Mouse (Mus musculus) heart, postnatal 0 days (tissue): ENCODE measurements around the gene Rbfox2. TPM values are rescaled to one million over a fixed set of nuclear protein-coding genes. Genes with fewer than 3 reads are reported as not detected.

Source experiments
- ATAC-seq: fragments of 200-750 bp; cut with Nextera tagmentation; 2 replicates; pipeline ENCODE4 v1.8.0; 2017; ENCODE audit warnings: low read depth, moderate number of reproducible peaks, moderate library complexity; ENCODE audit not compliant: insufficient read depth
- DNase-seq: peaks from one replicate; pipeline ENCODE4 v3.0.0-alpha.2; 2016; ENCODE audit warnings: low spot score
- H3K27ac ChIP-seq: fragments of 300-500 bp; sonication (generic); 2 replicates; pipeline ENCODE4 v1.5.1; 2014; ENCODE audit warnings: low read depth, mild to moderate bottlenecking
- H3K27me3 ChIP-seq: fragments of 300-500 bp; sonication (generic); 2 replicates; pipeline ENCODE4 v1.6.1; 2014; ENCODE audit warnings: low read length, mixed read lengths; ENCODE audit not compliant: control insufficient read depth, insufficient read depth
- H3K36me3 ChIP-seq: fragments of 300-500 bp; sonication (generic); replicated peaks from 2 replicates; pipeline ENCODE4 v1.6.1; 2014; ENCODE audit warnings: low read length, mixed read lengths; ENCODE audit not compliant: control insufficient read depth, insufficient read depth
- H3K4me1 ChIP-seq: fragments of 300-500 bp; sonication (generic); 2 replicates; pipeline ENCODE4 v1.6.1; 2014; ENCODE audit warnings: antibody characterized with exemption; ENCODE audit not compliant: control insufficient read depth, insufficient read depth
- H3K4me2 ChIP-seq: fragments of 300-500 bp; sonication (generic); 2 replicates; pipeline ENCODE4 v1.6.1; 2014; ENCODE audit warnings: low read depth, mild to moderate bottlenecking, low read length, moderate library complexity
- H3K4me3 ChIP-seq: fragments of 300-500 bp; sonication (generic); 2 replicates; pipeline ENCODE4 v1.5.1; 2014; ENCODE audit warnings: low read depth, low read length
- H3K9ac ChIP-seq: fragments of 300-500 bp; sonication (generic); replicated peaks from 2 replicates; pipeline ENCODE4 v1.6.1; 2014; ENCODE audit warnings: low read depth, low read length, mixed read lengths
- H3K9me3 ChIP-seq: fragments of 300-500 bp; sonication (generic); replicated peaks from 2 replicates; pipeline ENCODE4 v1.6.1; 2016; ENCODE audit warnings: low read length; ENCODE audit not compliant: control insufficient read depth
- CTCF ChIP-seq: IDR thresholded peaks from 2 replicates; pipeline ENCODE4 v1.5.1; 2016; ENCODE audit warnings: antibody characterized with exemption, control low read depth, low read depth
- EP300 ChIP-seq: IDR thresholded peaks from 2 replicates; pipeline ENCODE4 v1.6.1; 2016; ENCODE audit warnings: antibody characterized with exemption, low read depth
- WGBS: fragments of 180-500 bp; shearing (Covaris S2); extraction: QIAGEN DNeasy Blood & Tissue Kit; methylation state at CpG from one replicate; pipeline ENCODE4 v1.1.7; 2014; 5-methylcytosine and 5-hydroxymethylcytosine counted together
- polyA plus RNA-seq: library from polyadenylated mRNA; unstranded; fragments of >200 nt; fragmentation: Nextera tagmentation; extraction: Ambion mirVana; gene quantifications from 2 replicates; pipeline ENCODE4 v1.2.1, GENCODE M21; 2015
- total RNA-seq: library from RNA; depleted of rRNA; stranded (reverse); fragments of >200 nt; gene quantifications from 2 replicates; pipeline ENCODE4 v1.2.3, GENCODE M21; 2014; ENCODE audit warnings: low replicate concordance

Gene Rbfox2
- total and polyA plus RNA-seq, 2 experiments from 2014 or later: 49.1 to 143 TPM

DNA sequence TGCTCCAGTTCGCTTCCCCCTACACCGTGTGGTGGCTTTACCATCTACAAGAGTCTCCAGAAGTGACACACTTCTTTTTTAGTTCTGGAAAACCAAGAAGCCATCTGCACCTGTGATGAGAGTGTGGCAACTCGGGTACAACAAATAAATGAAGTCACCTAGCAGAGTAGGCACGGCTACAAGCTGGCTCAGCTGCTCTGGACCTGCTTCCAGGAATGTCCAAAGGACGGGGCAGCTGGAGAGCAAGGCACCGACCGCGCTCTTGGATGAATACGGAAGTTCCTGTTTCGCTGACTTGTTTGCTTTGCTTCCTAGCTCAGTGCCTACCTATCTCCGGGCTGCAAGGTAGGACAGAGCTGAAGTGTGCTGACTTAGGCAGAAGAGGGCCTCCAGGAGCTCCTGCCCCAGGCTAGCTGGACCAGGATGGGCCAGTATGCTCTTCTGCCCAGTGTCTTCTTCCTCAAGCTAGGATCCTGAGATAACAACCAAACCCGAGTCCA is 22.9 kb upstream of the Rbfox2 start:
- ATAC-seq: no peak
- H3K4me3 ChIP-seq: no peak overlapping the region
- no peaks in the 10 kb centered on the region for H3K36me3 ChIP-seq
- no peak overlapping the region for H3K9ac ChIP-seq
- WGBS: 63% methylated on average over 12 of the region's 12 CpGs
- H3K27ac ChIP-seq: peak overlapping the region; percentile 36; the same call in 1 of the 2 replicates
- DNase-seq: no peak
- no peaks in the 10 kb centered on the region for H3K9me3 ChIP-seq
- no peak overlapping the region for H3K4me2 ChIP-seq
- no peaks in the 10 kb centered on the region for H3K27me3 ChIP-seq
- no peak for TF ChIP-seq CTCF
- no peak for TF ChIP-seq EP300
- H3K4me1 ChIP-seq: no peaks in the 10 kb centered on the region; the same call in 1 of the 2 replicates

DNA sequence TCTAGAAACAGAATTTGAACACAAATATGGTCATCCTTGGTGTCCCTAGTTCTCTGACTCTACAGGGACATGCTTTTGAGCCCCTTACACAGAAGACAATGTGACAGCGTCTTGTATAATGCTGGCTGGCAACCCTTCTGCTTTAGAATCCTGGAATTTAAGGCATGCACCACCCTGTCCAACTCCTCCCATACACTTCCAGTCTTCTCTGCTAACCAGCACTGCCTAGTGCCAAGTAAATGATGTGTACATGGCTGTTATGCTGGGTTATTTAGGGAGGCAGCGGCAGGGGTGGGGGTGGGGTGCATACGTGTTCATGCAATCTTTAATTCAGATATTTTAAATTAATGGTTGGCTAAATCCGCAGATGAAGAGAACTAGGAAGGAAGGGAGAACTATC is 19.6 kb upstream of the Rbfox2 start:
- peak; percentile 75; the same call in 1 of the 2 replicates for ATAC-seq

DNA sequence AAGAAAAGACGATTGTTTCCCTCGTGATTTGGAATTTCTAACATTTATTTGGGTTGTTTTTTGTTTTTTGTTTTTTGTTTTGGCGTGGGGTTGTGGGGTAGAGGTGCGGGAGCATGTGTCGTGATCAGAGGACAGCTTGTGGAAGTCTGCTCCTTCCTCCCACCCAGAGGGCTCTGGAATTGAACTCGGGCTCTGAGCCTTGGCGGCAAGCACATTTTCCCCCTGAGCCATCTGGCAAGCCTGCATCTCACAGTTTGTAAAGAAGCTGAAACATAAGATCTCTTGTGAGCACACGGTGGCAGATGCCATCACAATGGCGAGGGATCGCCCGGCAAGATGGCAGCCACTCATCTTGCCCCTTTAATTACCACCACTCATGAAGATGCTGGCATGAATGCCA is 17.6 kb upstream of the Rbfox2 start:
- 93% methylated on average over 11 of the region's 11 CpGs for WGBS
- Histone ChIP-seq H3K9me3 (no peaks in the 10 kb centered on the region), H3K36me3 (no peaks in the 10 kb centered on the region), H3K4me1 (no peaks in the 10 kb centered on the region; the same call in 1 of the 2 replicates), H3K4me2 (no peak overlapping the region), H3K4me3 (no peak overlapping the region), H3K27ac (no peak overlapping the region), H3K9ac (no peak overlapping the region), H3K27me3 (no peaks in the 10 kb centered on the region)
- DNase-seq: no peak
- ATAC-seq: no peak
- TF ChIP-seq EP300 (no peak), CTCF (no peak)

More for the DNA sequence above, 19.6 kb upstream of the Rbfox2 start:
- H3K4me3 ChIP-seq: no peak overlapping the region
- peak overlapping the region; percentile 32; the same call in 1 of the 2 replicates for H3K27ac ChIP-seq
- TF ChIP-seq CTCF (no peak), EP300 (no peak)
- no peaks in the 10 kb centered on the region for H3K27me3 ChIP-seq
- H3K4me1 ChIP-seq: no peaks in the 10 kb centered on the region; the same call in 1 of the 2 replicates
- no peaks in the 10 kb centered on the region for H3K36me3 ChIP-seq
- H3K9ac ChIP-seq: no peak overlapping the region
- H3K4me2 ChIP-seq: no peak overlapping the region
- 35% methylated on average over 4 of the region's 4 CpGs for WGBS
- DNase-seq: peak; percentile 68
- H3K9me3 ChIP-seq: no peaks in the 10 kb centered on the region

DNA sequence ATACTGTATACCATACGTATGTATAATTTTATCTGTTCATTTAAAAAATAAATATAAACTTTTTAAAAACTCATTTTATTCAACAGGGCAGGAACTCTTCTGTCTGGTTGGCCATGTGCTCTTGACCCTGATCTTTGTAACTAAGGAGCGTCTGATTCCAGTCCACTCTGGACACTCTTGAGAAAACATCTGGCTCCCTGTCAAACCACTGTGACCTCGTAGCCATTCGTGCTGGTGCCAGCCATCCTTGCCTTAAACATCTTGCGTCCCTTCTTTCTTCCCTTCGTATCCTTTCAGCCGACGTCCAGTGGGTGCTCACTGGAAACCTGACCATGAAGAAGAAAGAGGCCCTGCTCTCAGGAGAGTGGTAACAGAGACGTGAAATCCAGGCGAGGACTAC is 16.4 kb upstream of the Rbfox2 start:
- Histone ChIP-seq H3K9ac (no peak overlapping the region), H3K4me2 (no peak overlapping the region), H3K27ac (no peak overlapping the region), H3K4me1 (no peaks in the 10 kb centered on the region; the same call in 1 of the 2 replicates), H3K27me3 (no peaks in the 10 kb centered on the region), H3K36me3 (no peaks in the 10 kb centered on the region), H3K9me3 (no peaks in the 10 kb centered on the region), H3K4me3 (no peak overlapping the region)
- ATAC-seq (no peak), DNase-seq (no peak)
- TF ChIP-seq EP300 (no peak), CTCF (no peak)
- WGBS: 78% methylated on average over 10 of the region's 10 CpGs

DNA sequence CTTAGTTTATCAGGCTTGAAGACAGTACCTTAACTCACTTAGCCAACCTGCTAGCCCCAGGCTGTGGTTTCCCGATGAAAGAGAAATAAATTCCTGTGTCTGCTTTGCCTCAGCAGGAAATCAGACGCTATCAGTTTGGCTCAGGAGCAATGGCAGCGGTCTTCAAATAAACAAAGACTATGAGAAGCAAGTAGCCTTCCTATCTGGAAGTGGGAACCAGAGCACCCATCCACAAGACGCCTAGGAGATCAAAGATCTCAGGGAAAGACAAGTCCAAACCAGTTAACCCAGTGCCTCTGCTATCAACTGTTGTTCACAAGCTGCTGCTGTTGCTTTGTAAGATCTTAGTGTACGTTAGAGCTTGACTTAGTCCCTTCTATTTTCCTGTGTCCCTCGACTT is 6.9 kb upstream of the Rbfox2 start:
- no peaks in the 10 kb centered on the region for H3K36me3 ChIP-seq
- peak overlapping the region; percentile 59 for H3K27ac ChIP-seq
- no peak for ATAC-seq
- TF ChIP-seq CTCF: no peak
- no peaks in the 10 kb centered on the region for H3K4me1 ChIP-seq
- no peak overlapping the region for H3K4me3 ChIP-seq
- H3K4me2 ChIP-seq: no peak overlapping the region
- no peaks in the 10 kb centered on the region for H3K27me3 ChIP-seq
- no peaks in the 10 kb centered on the region for H3K9me3 ChIP-seq
- WGBS: 18% methylated on average over 6 of the region's 6 CpGs
- H3K9ac ChIP-seq: no peak overlapping the region
- DNase-seq: peak; percentile 37

DNA sequence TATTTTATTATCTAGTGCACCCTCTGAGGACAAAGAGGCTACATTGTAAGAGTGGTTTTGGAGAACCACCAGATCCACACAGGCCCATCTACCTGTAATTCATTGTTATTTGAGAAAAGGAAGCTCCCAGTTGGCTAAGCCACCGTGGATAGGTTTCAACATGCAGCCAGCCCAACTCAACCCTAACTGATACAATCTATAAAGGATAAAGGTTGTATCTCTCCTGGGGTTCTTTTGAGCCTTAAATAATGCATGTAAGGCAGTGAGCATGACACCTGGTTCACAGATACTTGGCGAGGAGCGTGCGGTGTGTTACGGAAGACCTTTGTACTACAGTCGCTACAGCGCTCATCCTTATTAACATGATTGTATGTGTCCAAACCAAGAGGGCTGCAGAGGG is 6.0 kb upstream of the Rbfox2 start:
- no peak for TF ChIP-seq CTCF
- no peak for TF ChIP-seq EP300
- H3K27me3 ChIP-seq: no peaks in the 10 kb centered on the region
- H3K9me3 ChIP-seq: no peaks in the 10 kb centered on the region
- DNase-seq (no peak), ATAC-seq (no peak)
- H3K4me2 ChIP-seq: no peak overlapping the region
- no peak overlapping the region for H3K27ac ChIP-seq
- 0 out of 2 replicates have a peak, but pooled peaks cover under 1% of the 10 kb centered on the region for H3K4me1 ChIP-seq
- H3K36me3 ChIP-seq: no peaks in the 10 kb centered on the region
- 97% methylated on average over 7 of the region's 7 CpGs for WGBS
- H3K4me3 ChIP-seq: no peak overlapping the region
- no peak overlapping the region for H3K9ac ChIP-seq
